Mouse (Mus musculus) liver, adult 2 months (tissue): ENCODE results near the gene Acsm5.

Experiments used
- CTCF ChIP-seq: fragments of 200-500 bp; IDR thresholded peaks from 2 replicates; pipeline ENCODE4 v1.5.1; 2011; ENCODE audit warnings: low read depth, low read length, control low read depth
- POLR2A ChIP-seq: fragments of 200-500 bp; IDR thresholded peaks from 2 replicates; pipeline ENCODE4 v1.6.1; 2011; ENCODE audit warnings: low read length, control low read depth; ENCODE audit not compliant: insufficient read depth; ENCODE audit errors: extremely low read depth

DNA sequence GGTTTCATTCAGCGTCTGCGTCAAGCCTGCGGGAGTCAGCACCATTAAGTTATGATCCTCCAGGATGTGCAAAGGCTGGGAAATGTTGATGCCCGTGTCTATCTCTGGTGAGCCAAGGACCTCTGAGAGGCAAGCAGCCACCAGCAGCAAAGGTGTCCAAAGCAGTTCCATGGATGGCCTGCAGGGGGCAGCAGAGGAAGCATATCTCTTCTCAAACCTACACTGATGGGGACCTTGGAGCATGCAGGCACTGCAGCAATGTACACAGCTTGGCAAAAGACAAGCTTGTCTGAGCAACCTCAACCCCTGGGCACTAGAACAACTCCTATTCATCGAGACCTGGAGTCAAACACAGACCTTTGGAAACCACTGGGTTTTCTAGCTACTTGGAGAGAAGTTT lies 391 bp downstream of the Acsm5 start:
- TF ChIP-seq POLR2A: no peak
- TF ChIP-seq CTCF: peak; percentile 96
